Mouse (Mus musculus) T-cell, adult 2 months (primary cell): ENCODE measurements around the gene Hif3a.
"Not testable (repeated sequence)": the region's sequence is repeated elsewhere in the genome, so short reads cannot be mapped to it uniquely, and the experiment has no call there.

ENCODE experiments used
- DNase-seq: peaks from one replicate; pipeline ENCODE4 v3.0.0; 2022; ENCODE audit warnings: low spot score

Gene Hif3a

GRCm38 (mm10) chr7:17062389-17062788 is at the start of gene Hif3a:
TSS of gene Hif3a (minus strand) at chr7:17062427.
- no peak for DNase-seq

GRCm38 (mm10) chr7:17101631-17102030 is 39.4 kb upstream of the Hif3a start:
- DNase-seq = not testable (repeated sequence)

DNA sequence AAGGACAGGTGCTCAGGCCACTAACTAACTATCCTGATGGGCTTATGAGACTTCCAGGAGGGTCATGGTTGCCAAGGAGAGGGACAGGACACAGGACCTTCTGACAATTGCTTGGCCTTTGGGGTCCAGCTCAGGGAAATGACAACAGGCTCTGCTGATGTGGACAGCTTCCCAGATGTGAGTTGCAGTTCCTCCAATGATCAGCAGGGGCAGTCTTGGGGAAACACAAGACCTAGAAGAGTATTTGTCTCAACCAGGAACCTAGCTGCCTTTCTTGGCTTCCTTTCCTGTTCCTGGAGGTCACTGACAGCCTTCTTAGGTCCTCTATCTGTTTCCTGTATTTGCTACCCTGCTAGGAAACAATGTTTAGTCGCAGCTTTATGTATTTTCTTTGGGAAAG is 29.1 kb upstream of the Hif3a start:
- no peak for DNase-seq

DNA sequence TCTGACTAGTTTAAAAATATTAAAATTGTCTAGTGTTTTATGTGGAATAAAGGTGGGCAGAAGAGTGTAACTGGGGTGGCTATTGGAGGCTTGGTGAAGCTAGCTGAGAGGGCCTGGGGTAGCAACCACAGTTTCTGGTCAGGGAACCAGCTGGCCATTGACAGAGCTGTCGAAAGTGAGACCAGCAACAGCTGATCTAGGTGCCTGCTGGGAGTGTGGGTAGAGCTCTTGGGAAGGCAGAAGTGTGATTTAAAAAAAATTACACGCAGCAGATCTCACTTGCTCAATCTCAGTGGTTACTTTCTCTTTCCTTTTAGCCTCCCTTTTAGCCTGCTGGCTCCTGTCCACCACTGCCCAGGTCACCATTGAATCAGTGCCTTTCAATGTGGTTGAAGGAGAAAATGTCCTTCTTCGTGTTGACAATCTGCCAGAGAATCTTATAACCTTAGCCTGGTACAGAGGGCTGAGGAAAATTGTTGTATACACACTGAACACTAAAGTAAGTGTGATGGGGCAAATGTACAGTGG is 27.9 kb upstream of the Hif3a start:
- no peak for DNase-seq

GRCm38 (mm10) chr7:17087731-17088130 is 25.5 kb upstream of the Hif3a start:
- DNase-seq = no peak

DNA sequence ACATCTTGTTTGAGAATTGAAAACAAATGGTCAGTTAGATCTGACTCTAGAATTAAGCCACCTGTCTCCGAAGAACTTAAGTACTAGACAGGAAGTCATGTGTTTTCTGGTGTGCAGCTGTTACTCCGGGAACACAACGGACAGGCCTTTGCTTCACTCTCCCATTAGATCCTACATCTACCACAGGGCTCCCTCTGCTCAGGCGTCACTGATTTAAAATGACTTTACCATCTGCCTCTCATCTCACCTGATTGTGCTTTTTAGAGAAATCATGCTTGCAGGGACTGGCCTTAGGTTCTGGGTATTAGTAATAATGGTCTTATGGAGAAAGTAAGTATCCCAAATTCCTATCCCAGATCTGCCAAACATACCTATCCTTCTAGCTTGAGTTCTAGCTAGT is 20.5 kb upstream of the Hif3a start:
- DNase-seq = no peak

GRCm38 (mm10) chr7:17078076-17078654 is 15.9 kb upstream of the Hif3a start:
- no peak for DNase-seq

DNA sequence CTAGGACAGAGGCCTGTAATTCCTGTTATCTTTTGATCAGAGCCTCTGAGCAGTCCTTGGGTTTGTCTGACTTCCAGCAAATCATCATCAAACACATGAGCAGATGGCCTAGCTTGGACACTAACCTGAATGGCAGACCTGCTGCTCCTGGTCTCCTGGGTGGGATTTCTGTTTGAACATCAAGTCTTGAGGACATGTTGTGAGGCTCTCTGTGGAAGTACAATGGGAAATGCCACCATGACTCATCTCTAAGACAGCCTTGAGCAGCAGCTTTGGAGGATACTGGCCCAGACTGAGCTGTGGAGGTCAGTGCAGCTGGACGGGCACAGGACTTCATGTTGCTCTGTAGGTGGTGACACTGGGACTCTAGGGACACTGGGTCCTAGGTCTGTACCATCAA is 14.3 kb upstream of the Hif3a start:
- DNase-seq = no peak

DNA sequence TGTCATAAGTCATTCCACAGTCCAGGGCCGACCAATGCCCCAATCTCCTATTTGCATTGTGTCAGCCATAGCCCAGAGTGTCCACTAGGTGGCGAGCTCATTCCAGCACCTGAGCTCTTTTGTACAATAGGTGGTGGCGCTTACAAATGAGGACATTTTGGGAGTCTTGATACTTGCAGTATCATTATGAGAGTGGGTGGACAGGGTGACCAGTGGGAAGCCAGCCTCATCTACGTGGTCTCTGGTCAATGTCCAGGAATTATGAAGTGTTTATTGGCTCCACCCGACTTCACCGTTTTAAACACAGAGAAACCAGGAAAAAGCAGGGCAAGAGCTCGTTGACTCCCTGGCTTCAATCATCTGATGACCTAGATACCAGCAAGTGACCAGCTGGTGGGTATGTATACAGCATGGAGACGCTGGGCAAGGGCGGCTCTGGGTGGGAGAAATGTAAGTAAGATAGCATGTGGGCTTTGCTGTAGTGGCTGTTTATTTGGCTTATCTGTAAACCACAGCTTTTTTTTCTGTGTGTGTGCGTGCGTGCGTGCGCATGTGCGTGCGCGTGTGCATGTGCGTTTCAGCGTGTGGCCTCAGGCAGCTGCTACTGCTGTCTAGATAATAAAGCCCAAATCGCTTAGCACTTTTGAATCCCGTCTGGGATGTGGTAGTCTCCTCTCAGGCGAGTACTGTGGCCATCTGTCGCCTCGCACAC is 11.8 kb upstream of the Hif3a start, which contains the start of gene Psg16:
Gene Psg16, plus strand, starts transcription at position 137 of the 712 bp plus-strand sequence.
- DNase-seq = peak; percentile 30

GRCm38 (mm10) chr7:17073513-17073903 is 11.3 kb upstream of the Hif3a start:
- no peak for DNase-seq

DNA sequence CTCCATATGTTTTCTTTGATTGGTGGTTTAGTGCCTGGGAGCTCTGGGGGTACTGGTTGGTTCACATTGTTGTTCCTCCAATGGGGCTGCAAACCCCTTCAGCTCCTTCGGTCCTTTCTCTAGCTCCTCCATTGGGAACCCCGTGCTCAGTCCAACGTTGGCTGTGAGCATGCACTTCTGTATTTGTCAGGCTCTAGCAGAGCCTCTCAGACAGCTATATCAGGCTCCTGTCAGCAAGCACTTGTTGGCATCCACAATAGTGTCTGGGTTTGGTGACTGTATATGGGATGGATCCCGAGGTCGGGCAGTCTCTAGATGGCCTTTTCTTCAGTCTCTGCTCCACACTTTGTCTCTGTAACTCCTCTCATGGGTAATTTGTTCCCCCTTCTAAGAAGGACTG is 5.4 kb upstream of the Hif3a start:
- DNase-seq = not testable (repeated sequence)

DNA sequence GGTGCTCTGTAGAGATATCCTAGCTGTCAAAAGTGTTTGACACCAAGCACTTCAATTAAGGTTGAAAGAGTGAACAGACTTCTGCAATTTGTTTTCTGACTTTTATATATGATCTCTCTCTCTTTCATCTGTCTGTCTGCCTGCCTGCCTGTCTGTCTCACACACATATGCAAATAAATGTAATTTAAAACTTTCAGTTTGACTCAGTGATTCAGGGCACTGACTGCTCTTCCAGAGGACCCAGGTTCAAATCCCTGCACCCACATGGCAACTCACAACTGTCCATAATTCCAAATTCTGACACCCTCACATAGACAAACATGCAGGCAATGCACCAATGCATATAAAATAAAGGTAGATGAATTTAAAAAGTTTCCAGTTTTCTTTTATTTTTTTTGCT is 4.8 kb upstream of the Hif3a start:
- no peak for DNase-seq

DNA sequence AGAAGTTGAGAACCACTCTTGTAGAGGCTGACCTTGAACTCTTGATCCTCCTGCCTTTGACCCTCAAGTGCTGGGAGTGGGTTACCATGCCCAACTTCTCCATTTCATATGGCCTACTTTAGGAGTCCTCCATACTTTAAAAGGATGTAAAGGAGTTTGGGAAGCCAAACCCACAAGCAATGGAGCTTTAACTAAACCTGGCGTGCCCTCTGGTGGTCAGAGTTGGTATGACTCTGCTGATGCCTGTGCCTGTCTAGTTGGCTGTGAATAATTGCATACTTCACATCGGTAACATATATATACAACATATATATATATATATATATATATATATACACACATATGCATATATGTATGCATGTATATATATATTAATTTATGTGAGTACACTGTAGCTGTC is 4.2 kb upstream of the Hif3a start:
- DNase-seq = peak; percentile 48

- DNase-seq = no peak
Observed at GRCm38 (mm10) chr7:17065620-17066019, 3.4 kb upstream of the Hif3a start.

GRCm38 (mm10) chr7:17062845-17063244 is 618 bp upstream of the Hif3a start:
- DNase-seq = no peak

DNA sequence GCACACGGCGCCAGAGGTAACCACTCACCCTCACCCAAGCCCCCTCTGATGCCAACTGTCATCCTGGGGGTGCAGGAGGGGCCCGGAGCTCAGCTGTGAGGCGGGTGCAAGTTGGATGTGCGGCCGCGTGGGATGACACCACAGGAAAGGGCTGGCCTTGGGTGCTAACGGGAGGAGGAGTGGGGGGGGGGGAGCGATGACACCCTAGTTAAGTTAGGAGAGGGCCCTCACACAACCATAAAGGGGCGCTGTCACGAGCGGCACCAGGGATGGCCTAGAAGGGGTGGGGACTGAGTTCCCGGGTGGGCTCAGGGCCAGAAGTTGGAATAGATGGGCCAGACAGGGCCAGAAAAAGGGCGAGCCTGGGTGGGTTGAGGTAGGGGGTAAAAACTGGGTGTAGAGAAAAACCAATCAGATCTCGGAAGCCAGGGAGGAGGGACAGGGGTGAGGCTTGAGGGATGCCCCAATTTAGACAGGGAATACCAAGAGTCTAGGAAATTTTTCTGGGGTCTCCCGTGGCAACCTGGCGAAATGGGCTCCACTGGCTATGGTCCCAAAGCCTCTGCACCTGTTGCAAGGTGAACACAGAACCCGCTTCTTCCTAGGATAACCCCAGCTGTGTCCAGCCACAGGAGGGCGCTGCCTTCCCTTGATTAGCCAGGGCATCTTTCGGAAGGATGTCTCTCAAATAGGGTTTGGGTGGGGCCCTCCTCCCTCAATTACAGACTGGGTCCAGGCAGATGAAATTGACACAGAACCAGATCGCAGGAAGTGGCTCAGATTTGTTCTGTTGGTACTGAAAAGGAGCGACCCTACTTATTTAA is 1.2 kb downstream of the Hif3a start:
- DNase-seq = no peak

DNA sequence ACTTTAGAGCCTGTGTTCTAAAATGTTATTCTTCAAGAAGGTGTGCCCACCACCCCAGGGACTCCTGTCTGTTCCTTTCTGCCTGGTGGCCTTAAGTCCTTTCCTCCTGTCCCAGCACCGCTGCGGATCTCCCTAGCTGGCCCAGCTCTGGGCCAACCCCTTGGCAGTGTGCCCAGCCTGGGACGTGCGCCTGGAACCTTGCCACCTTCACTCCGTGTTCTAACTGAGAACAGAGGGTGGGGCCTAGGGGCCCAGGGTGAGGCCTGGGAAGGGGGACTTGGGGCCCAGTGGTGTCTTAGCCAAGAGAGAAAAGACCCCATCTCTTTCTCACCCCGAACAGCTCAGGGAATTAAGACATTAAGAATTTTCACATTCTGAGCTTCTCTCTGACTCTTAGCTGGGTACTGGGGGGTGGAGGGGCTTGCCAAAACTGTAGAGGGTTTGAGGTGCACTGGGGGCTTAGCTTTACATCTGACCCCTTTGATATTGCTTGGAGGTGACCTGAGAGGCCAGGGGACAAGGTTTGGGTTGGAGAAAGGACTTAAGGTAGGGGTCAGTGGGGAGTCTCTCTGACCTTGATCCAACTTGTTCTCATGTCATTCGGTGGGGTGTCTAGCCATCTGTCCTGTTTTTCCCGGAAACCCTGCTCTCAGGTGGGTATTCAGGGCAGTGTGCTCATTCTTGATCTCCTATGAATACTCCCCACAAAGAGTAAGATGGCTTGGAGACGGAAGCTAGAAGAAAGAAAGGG is 2.0 kb downstream of the Hif3a start:
- no peak for DNase-seq

- DNase-seq = no peak
Observed at GRCm38 (mm10) chr7:17059463-17059844, 2.8 kb downstream of the Hif3a start.

GRCm38 (mm10) chr7:17058816-17059462 is 3.3 kb downstream of the Hif3a start:
- DNase-seq = no peak

DNA sequence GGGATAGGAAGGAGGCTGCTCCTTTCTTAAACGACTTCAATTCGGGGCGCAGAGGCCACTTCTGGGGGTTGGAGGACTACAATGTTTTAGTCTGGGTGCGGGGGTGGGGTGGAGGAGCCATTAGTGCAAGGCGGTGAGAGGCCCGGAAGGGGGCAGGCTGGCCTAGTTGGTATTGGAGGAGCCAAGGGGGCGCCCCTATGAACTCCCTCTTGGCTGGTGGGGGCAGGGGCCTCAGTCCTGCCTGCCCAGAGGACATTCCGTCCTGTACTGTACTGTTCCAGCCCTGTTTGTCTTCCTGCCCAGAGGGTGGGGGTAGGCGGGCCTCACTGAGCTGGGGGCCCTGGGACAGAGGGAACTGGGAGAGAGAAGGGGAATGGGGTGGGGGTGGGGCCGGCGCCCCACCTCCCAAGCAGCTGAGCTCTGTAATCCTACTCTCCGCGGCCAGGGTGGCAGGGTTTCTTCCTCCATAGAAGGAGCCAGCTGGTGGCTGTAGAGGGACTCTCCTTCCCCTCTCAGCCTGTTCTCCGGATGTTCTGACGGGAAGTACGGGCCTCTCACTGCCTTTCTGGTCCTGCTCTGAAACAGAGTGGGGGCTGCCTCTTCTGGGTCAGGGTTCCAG is 4.0 kb downstream of the Hif3a start:
- DNase-seq = peak; percentile 12
